ENCODE assay signal across 9 mouse cellular contexts in genomic region chr10:51595001-51595931, GRCm38 (mm10). TPM values are rescaled to one million over a fixed set of nuclear protein-coding genes. Genes with fewer than 3 reads are reported as not detected.
A peak's percentile ranks its signal among the peaks of the same experiment; 100 is the strongest.
DNase-seq lines count a peak whose midpoint lies in the region; ATAC-seq and TF ChIP-seq lines count a peak whose summit lies in the region.
"Had no signal": no experiment of that assay in that cellular context is flagged by ENCODE, and none has a peak within 500 bp of the region (broad histone marks: within the 10 kb centered on the region; RNA-seq: fewer than 3 reads in every experiment).

No protein-coding gene starts in this region.

- TF ChIP-seq CTCF in Patski (IDR thresholded peaks at IDR 0.05) = peak; percentile 39

- CTCF ChIA-PET in Patski (lab: Charles Lee) = no interaction called here

- H3K4me2 ChIP-seq in heart, embryonic 14.5 days (ENCODE audit: low read length) = peak overlapping the region; percentile 42; the same call in 1 of the 2 replicates
- H3K4me2 ChIP-seq in hindbrain, embryonic 14.5 days (replicated peaks) = peak overlapping the region; percentile 24; the same call in 1 of the 2 replicates
- H3K4me2 ChIP-seq in midbrain, embryonic 15.5 days = peak overlapping the region; percentile 27; the same call in 1 of the 2 replicates
- H3K4me2 ChIP-seq: liver, embryonic 15.5 days had no signal

- POLR2A ChIA-PET in Patski (lab: Charles Lee) = no interaction called here

- WGBS in heart, embryonic 14.5 days = 39% methylated on average over 10 of the region's 10 CpGs
- WGBS in heart, embryonic 10.5 days = 43% methylated on average over 10 of the region's 10 CpGs
- 49% methylated on average over 10 of the region's 10 CpGs for WGBS in hindbrain, embryonic 14.5 days
- WGBS in midbrain, embryonic 15.5 days = 40% methylated on average over 10 of the region's 10 CpGs

- no peak for ATAC-seq in heart, embryonic 14.5 days (ENCODE audit: insufficient number of reproducible peaks, insufficient read depth, low FRiP score, low read depth)
- peak; percentile 62 for ATAC-seq in Patski
- ATAC-seq in hindbrain, embryonic 14.5 days (ENCODE audit: low FRiP score) = peak; percentile 53; the same call in 1 of the 2 replicates
- ATAC-seq in midbrain, embryonic 15.5 days (replicated peaks) = peak; percentile 75
- ATAC-seq in inflammation-experienced regulatory T-cells, adult 6 months = no peak

- no peak overlapping the region for H3K9ac ChIP-seq in heart, embryonic 14.5 days (ENCODE audit: low read length)
- no peak overlapping the region for H3K9ac ChIP-seq in hindbrain, embryonic 14.5 days
- H3K9ac ChIP-seq in midbrain, embryonic 15.5 days = no peak overlapping the region
- H3K9ac ChIP-seq: liver, embryonic 15.5 days had no signal

- no peaks in the 10 kb centered on the region for H3K36me3 ChIP-seq in heart, embryonic 14.5 days (ENCODE audit: control insufficient read depth, insufficient read depth, low read length)
- no peaks in the 10 kb centered on the region for H3K36me3 ChIP-seq in heart, embryonic 10.5 days
- H3K36me3 ChIP-seq in hindbrain, embryonic 14.5 days (replicated peaks; ENCODE audit: control insufficient read depth, insufficient read depth) = no peaks in the 10 kb centered on the region
- H3K36me3 ChIP-seq in midbrain, embryonic 15.5 days (replicated peaks) = no peaks in the 10 kb centered on the region
- H3K36me3 ChIP-seq: liver, embryonic 15.5 days had no signal

- no peak overlapping the region for H3K4me3 ChIP-seq in heart, embryonic 14.5 days (ENCODE audit: control insufficient read depth in 1 of 2, insufficient read depth in 1 of 2, low read depth in 1 of 2, low read length in 2 of 2)
- no peak overlapping the region for H3K4me3 ChIP-seq in heart, embryonic 10.5 days
- no peak overlapping the region for H3K4me3 ChIP-seq in hindbrain, embryonic 14.5 days (replicated peaks; ENCODE audit: low read length)
- no peak overlapping the region for H3K4me3 ChIP-seq in midbrain, embryonic 15.5 days
- H3K4me3 ChIP-seq: liver, embryonic 15.5 days had no signal

- no peaks in the 10 kb centered on the region for H3K4me1 ChIP-seq in heart, embryonic 14.5 days (ENCODE audit: control insufficient read depth in 2 of 2, insufficient read depth in 2 of 2, low read length in 2 of 2)
- H3K4me1 ChIP-seq in heart, embryonic 10.5 days = peaks cover under 1% of the 10 kb centered on the region; the same call in 1 of the 2 replicates
- no peaks in the 10 kb centered on the region for H3K4me1 ChIP-seq in hindbrain, embryonic 14.5 days (replicated peaks; ENCODE audit: control insufficient read depth, insufficient read depth, low read length)
- H3K4me1 ChIP-seq in midbrain, embryonic 15.5 days = peaks cover 2% of the 10 kb centered on the region
- H3K4me1 ChIP-seq: liver, embryonic 15.5 days had no signal

- H3K27me3 ChIP-seq in heart, embryonic 14.5 days (ENCODE audit: control insufficient read depth, insufficient read depth, low read length) = 0 out of 2 replicates have a peak, but pooled peaks cover 2% of the 10 kb centered on the region
- H3K27me3 ChIP-seq in heart, embryonic 10.5 days (ENCODE audit: insufficient read depth, poor library complexity, severe bottlenecking) = peaks cover 10% of the 10 kb centered on the region; the same call in 1 of the 2 replicates
- H3K27me3 ChIP-seq in Patski = peaks cover 31% of the 10 kb centered on the region
- H3K27me3 ChIP-seq in hindbrain, embryonic 14.5 days (ENCODE audit: control insufficient read depth, insufficient read depth, low read length) = no peaks in the 10 kb centered on the region
- 0 out of 2 replicates have a peak, but pooled peaks cover 2% of the 10 kb centered on the region for H3K27me3 ChIP-seq in midbrain, embryonic 15.5 days (replicated peaks)

- H3K27ac ChIP-seq in heart, embryonic 14.5 days (replicated peaks in 1 of 2; ENCODE audit: control insufficient read depth in 1 of 2, insufficient read depth in 1 of 2, low read depth in 2 of 2, low read length in 2 of 2) = no peak overlapping the region
- no peak overlapping the region for H3K27ac ChIP-seq in heart, embryonic 10.5 days
- H3K27ac ChIP-seq in hindbrain, embryonic 14.5 days = no peak overlapping the region
- no peak overlapping the region for H3K27ac ChIP-seq in midbrain, embryonic 15.5 days
- H3K27ac ChIP-seq: liver, embryonic 15.5 days had no signal

- DNase-seq in heart, embryonic 10.5 days (ENCODE audit: low spot score) = no peak
- DNase-seq in 3134 (ENCODE audit: extremely low read depth, insufficient read length, low spot score) (peak; percentile 6), Patski (ENCODE audit: low read depth, low spot score) (peak; percentile 4)
- peak; percentile 85 for DNase-seq in hindbrain, embryonic 14.5 days (ENCODE audit: low spot score)
- no peak for DNase-seq in natural killer cell, adult 2 months (ENCODE audit: low spot score in 2 of 2)

- H3K9me3 ChIP-seq in heart, embryonic 14.5 days (ENCODE audit: control insufficient read depth, low read length) = no peaks in the 10 kb centered on the region
- H3K9me3 ChIP-seq in heart, embryonic 10.5 days = no peaks in the 10 kb centered on the region
- no peaks in the 10 kb centered on the region for H3K9me3 ChIP-seq in hindbrain, embryonic 14.5 days (ENCODE audit: control insufficient read depth, low read length)
- no peaks in the 10 kb centered on the region for H3K9me3 ChIP-seq in midbrain, embryonic 15.5 days
- H3K9me3 ChIP-seq: liver, embryonic 15.5 days had no signal

- in situ Hi-C loops in Patski (cut with MboI; ENCODE audit: low pct_unique_long_range_greater_than_20kb) = no loop called here

RNA-seq across cellular contexts. Expression of gene Fam162b, which starts 4.9 kb away (rescaled TPM):
- not detected in 2 replicates for polyA plus RNA-seq in heart, embryonic 14.5 days (2014; fragmentation: Nextera tagmentation; extraction: Ambion mirVana)
- polyA plus RNA-seq in heart, embryonic 10.5 days (2016; fragmentation: Nextera tagmentation; extraction: Ambion mirVana) = 0.32 and 2.5 TPM in 2 replicates
- not detected for polyA plus RNA-seq in Patski (2021)
- polyA plus RNA-seq in hindbrain, embryonic 14.5 days (2014; fragmentation: Nextera tagmentation; extraction: Ambion mirVana) = 2.2 and 4.2 TPM in 2 replicates
- 2.5 and 2.9 TPM in 2 replicates for polyA plus RNA-seq in midbrain, embryonic 15.5 days (2015; fragmentation: Nextera tagmentation; extraction: Ambion mirVana)
- polyA plus RNA-seq in inflammation-experienced regulatory T-cells, adult 6 months (2017; shearing (Covaris generic)) = not detected
- polyA plus RNA-seq: liver, embryonic 15.5 days had no signal

RNA-seq across cellular contexts. Expression of gene Gprc6a, which starts 36.0 kb away (rescaled TPM):
- polyA plus RNA-seq in heart, embryonic 14.5 days (2014; fragmentation: Nextera tagmentation; extraction: Ambion mirVana) = not detected in 2 replicates
- polyA plus RNA-seq in heart, embryonic 10.5 days (2016; fragmentation: Nextera tagmentation; extraction: Ambion mirVana) = not detected in 2 replicates
- not detected for polyA plus RNA-seq in Patski (2021)
- not detected in 2 replicates for polyA plus RNA-seq in hindbrain, embryonic 14.5 days (2014; fragmentation: Nextera tagmentation; extraction: Ambion mirVana)
- polyA plus RNA-seq in midbrain, embryonic 15.5 days (2015; fragmentation: Nextera tagmentation; extraction: Ambion mirVana) = not detected in 2 replicates
- polyA plus RNA-seq in inflammation-experienced regulatory T-cells, adult 6 months (2017; shearing (Covaris generic)) = not detected

Comparison
In these comparisons a context has a peak if more than half of its experiments do, and no peak if none do; other contexts are left out.
1. ATAC-seq: peak in Patski (single experiment), hindbrain, embryonic 14.5 days (single experiment) and midbrain, embryonic 15.5 days (single experiment); none in heart, embryonic 14.5 days (single experiment) and inflammation-experienced regulatory T-cells, adult 6 months (single experiment).
2. DNase-seq: peak in 3134 (single experiment), Patski (single experiment) and hindbrain, embryonic 14.5 days (single experiment); none in heart, embryonic 10.5 days (single experiment) and natural killer cell, adult 2 months (0 of 2).
3. Peak in every context shown above with its lines, with median percentiles within 50 percentile points of each other: H3K4me2 ChIP-seq.